Mouse (Mus musculus) thymus, adult 2 months (tissue): ENCODE data around the gene Tk1. TPM values are rescaled to one million over a fixed set of nuclear protein-coding genes. Genes with fewer than 3 reads are reported as not detected.

Experiments used
- DNase-seq: peaks from one replicate; pipeline ENCODE4 v3.0.0; 2021
- H3K27ac ChIP-seq: fragments of 200-500 bp; 2 replicates; pipeline ENCODE4 v1.5.1; 2012; ENCODE audit warnings: low read length, control low read depth; ENCODE audit not compliant: control insufficient read depth, insufficient read depth
- H3K27me3 ChIP-seq: fragments of 200-500 bp; 2 replicates; pipeline ENCODE4 v1.6.1; 2012; ENCODE audit warnings: mild to moderate bottlenecking, low read length, moderate library complexity, mixed read lengths; ENCODE audit not compliant: control insufficient read depth, insufficient read depth
- H3K36me3 ChIP-seq: fragments of 200-500 bp; 2 replicates; pipeline ENCODE4 v1.6.1; 2012; ENCODE audit warnings: mild to moderate bottlenecking, low read length, moderate library complexity; ENCODE audit not compliant: control insufficient read depth, insufficient read depth
- H3K4me1 ChIP-seq: fragments of 200-500 bp; replicated peaks from 2 replicates; pipeline ENCODE4 v1.6.1; 2012; ENCODE audit warnings: low read length; ENCODE audit not compliant: control insufficient read depth, insufficient read depth
- H3K4me3 ChIP-seq: fragments of 200-500 bp; 2 replicates; pipeline ENCODE4 v1.5.1; 2012; ENCODE audit warnings: mild to moderate bottlenecking, low read length, control low read depth, moderate library complexity; ENCODE audit not compliant: control insufficient read depth, insufficient read depth
- CTCF ChIP-seq: fragments of 200-500 bp; IDR thresholded peaks from 2 replicates; pipeline ENCODE4 v1.5.1; 2012; ENCODE audit warnings: mild to moderate bottlenecking, control low read depth, low read length, moderate library complexity, borderline replicate concordance; ENCODE audit not compliant: control insufficient read depth, poor library complexity, insufficient read depth; ENCODE audit errors: extremely low read depth
- POLR2A ChIP-seq: fragments of 200-500 bp; IDR thresholded peaks from 2 replicates; pipeline ENCODE4 v1.6.1; 2012; ENCODE audit warnings: mild to moderate bottlenecking, low read length, control low read depth, moderate library complexity; ENCODE audit not compliant: control insufficient read depth, poor library complexity, insufficient read depth; ENCODE audit errors: extremely low read depth
- WGBS: fragments of 180-500 bp; shearing (Covaris S2); methylation state at CpG from one replicate; pipeline ENCODE4 v1.1.7; 2018; 5-methylcytosine and 5-hydroxymethylcytosine counted together
- polyA plus RNA-seq: library from polyadenylated mRNA; depleted of rRNA; stranded (reverse); fragments of >200 nt; gene quantifications from 2 replicates; pipeline ENCODE4 v1.2.3, GENCODE M21; 2012

Tk1 gene
- polyA plus RNA-seq, 1 experiment = 130 TPM

DNA sequence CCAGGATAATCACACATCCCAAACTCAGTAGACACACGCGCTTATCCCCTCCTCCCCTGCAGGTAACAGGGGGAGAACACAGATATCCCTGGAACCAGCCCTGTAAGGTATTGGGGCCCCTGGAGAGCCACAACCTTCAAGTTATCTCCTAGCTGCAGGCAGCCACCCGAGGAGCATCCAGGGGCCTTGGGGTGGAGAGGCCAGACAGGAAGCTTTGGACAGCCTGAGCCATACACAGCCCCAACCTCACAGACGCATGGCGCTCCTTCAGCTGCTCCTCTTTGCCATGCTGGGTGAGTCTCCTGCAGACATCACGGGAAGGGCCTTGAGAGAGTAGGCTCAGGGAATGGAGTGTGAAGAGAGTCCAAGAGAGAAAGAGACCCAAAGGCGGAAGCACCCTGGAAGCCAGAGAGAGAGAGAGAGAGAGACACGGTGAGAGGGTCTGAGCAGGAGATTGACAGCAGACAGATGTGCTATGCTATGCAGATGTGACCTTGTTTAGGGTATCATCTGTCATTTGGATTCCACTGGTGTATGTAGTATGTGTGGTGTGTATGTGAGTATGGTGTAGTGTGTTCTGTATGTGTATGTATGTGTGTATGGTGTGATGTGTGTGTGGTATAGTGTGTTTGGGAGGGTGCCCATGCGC is 28.3 kb downstream of the Tk1 start, which contains the start of gene 6030468B19Rik:
Gene 6030468B19Rik (plus strand): TSS at position 150 of the 649 bp plus-strand sequence.
- Histone ChIP-seq H3K27me3 (no peaks in the 10 kb centered on the region), H3K4me3 (no peak within 1 kb of the TSS), H3K27ac (no peak within 1 kb of the TSS; the same call in 1 of the 2 replicates), H3K4me1 (peaks cover 44% of the 10 kb centered on the region), H3K36me3 (peaks cover 1% of the 10 kb centered on the region; the same call in 1 of the 2 replicates)
- no peak for TF ChIP-seq POLR2A
- TF ChIP-seq CTCF = no peak
- 51% methylated on average over 9 of the region's 9 CpGs for WGBS
- DNase-seq = no peak

DNA sequence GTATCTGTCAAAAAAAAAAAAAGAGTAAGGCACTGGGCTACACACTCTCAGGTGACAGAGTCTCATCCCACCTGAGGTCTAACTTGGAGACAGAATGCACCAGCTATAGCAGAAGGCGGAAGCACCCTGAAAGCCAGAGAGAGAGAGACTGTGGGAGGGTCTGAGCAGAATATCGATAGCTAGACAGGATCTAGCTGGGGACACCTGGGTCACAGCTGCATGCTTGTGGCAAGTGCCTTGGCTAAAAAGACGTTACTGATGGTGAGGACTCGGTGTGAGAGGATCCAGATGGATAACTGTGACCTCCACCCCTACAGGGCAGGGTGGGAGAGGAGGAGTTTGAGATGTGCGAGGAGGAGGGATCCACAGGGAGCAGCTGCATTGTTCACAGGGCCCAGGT is 28.9 kb downstream of the Tk1 start:
- peaks cover 51% of the 10 kb centered on the region for H3K4me1 ChIP-seq
- H3K27me3 ChIP-seq = no peaks in the 10 kb centered on the region
- WGBS = 13% methylated on average over 5 of the region's 5 CpGs
- no peak overlapping the region for H3K27ac ChIP-seq
- no peak for DNase-seq
- peaks cover 5% of the 10 kb centered on the region; the same call in 1 of the 2 replicates for H3K36me3 ChIP-seq
- TF ChIP-seq CTCF = no peak
- no peak for TF ChIP-seq POLR2A
- no peak overlapping the region for H3K4me3 ChIP-seq

DNA sequence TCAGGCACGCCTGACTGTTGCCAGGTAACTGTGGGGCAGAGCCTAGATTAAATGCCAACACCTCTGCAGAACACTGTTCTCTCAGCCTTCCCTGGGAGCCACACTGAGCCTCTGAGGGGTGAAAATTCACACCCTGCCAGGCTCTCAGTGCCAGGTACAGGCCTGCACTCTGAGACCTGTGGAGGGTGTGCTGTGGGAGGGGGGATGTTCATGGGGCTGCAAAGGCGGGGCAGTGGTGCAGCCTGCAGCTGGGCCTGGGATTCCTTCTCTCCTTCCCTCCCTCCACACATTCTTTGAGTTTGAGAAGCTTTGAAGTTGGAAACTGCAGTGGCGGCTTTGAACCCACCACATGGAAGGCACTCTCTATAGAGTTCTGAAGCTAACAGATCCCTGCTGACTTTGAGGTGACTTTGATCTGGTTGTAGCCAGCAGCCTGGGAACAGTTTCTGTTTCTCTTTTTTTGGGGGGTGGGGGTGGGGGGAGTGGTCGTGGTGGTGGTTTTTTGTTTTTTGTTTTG is 31.8 kb downstream of the Tk1 start:
- peak; percentile 33 for DNase-seq
- Histone ChIP-seq H3K4me3 (no peak overlapping the region), H3K4me1 (peaks cover 63% of the 10 kb centered on the region), H3K27ac (no peak overlapping the region), H3K27me3 (no peaks in the 10 kb centered on the region), H3K36me3 (peaks cover 15% of the 10 kb centered on the region; the same call in 1 of the 2 replicates)
- TF ChIP-seq POLR2A (no peak), CTCF (no peak)
- WGBS = 15% methylated on average over 4 of the region's 4 CpGs

DNA sequence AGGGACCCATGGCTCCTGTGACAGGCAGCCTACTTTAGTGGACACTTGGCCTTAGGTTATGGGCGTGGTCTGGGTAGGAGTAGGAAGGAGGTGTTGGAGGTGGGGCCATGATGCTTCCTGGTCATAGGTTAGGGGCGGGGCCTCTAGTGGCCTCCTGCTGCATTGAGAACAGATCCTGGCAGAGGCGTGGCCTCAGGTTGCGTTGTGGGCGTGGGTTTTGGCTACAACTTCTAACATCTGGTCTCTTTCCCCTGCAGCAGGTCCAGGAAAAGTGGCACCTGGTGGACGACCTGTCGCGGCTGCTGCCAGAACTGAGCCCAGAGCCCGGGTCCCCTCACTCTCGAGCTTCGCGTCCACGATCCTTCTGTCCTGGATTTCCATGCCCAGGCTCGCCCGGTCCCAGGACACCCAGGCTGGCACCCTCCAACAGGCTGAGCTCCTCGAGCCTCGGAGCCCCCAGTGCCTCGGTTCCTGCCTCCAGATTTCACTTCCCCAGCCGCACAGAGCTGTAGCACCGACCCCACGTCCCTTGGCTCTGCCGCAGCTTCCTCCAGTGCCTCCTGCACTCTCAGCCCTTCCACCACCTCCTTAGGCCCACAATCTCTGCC is 33.5 kb downstream of the Tk1 start:
- Histone ChIP-seq H3K36me3 (peaks cover 26% of the 10 kb centered on the region), H3K27me3 (no peaks in the 10 kb centered on the region), H3K27ac (no peak overlapping the region), H3K4me3 (no peak overlapping the region), H3K4me1 (peaks cover 47% of the 10 kb centered on the region)
- WGBS = 14% methylated on average over 22 of the region's 22 CpGs
- TF ChIP-seq CTCF (no peak), POLR2A (no peak)
- peak; percentile 51 for DNase-seq

DNA sequence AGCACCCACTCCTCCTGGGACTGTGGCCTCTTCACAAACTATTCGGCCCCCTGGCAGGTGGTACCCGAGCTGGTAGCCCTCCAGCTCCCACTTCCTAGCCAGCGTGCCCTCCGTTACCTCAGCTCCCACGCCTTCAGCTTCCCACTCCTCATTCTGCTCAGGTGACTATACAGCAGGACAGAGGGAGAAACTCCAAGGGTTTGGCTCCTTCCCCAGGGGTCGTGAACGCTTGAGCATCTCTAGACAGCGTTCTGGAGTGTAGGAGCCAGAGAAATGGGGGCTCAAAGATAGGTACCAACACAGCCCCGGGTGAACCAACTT is 34.5 kb downstream of the Tk1 start:
- no peak overlapping the region for H3K4me3 ChIP-seq
- no peak overlapping the region for H3K27ac ChIP-seq

DNA sequence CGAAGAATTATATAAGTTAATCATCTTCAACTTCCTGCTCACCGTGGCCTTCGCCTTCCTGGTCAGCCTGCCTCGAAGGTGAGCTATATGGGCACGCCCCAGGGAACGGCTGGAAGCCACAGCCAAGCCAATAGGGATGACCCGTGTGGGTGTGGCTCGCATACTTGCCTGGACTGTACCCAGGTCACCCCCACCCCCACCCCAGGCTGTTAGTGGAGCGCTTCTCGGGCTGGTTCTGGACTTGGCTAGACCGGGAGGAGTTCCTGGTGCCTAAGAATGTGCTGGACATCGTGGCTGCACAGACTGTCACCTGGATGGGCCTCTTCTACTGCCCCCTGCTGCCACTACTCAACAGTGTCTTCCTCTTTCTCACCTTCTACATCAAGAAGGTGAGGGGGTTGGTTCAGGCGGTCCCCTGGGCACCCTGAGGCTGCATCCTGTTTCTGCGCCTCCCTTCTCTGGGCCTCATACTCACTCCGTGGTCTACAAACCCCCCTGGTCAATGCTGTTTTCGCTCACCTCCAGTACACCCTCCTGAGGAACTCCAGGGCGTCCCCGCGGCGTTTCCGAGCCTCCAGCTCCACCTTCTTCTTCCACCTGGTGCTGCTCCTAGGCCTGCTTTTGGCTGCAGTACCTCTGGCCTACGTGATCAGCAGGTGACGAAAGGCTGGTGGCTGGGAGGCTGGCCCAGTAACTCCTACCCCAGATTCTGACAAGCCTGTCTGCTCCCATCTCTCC is 35.0 kb downstream of the Tk1 start:
- DNase-seq = no peak
- Histone ChIP-seq H3K4me3 (no peak overlapping the region), H3K36me3 (peaks cover 37% of the 10 kb centered on the region), H3K27ac (no peak overlapping the region), H3K4me1 (peaks cover 37% of the 10 kb centered on the region), H3K27me3 (no peaks in the 10 kb centered on the region)
- 79% methylated on average over 23 of the region's 23 CpGs for WGBS
- TF ChIP-seq POLR2A = no peak
- peak; percentile 19; the same call in 1 of the 2 replicates for TF ChIP-seq CTCF

More for the DNA sequence above, 34.5 kb downstream of the Tk1 start:
- TF ChIP-seq POLR2A (no peak), CTCF (no peak)
- Histone ChIP-seq H3K4me1 (peaks cover 41% of the 10 kb centered on the region), H3K36me3 (peaks cover 36% of the 10 kb centered on the region), H3K27me3 (no peaks in the 10 kb centered on the region)
- 94% methylated on average over 9 of the region's 9 CpGs for WGBS
- DNase-seq = no peak
